Mouse (Mus musculus) cerebellum, adult 2 months (tissue): Measurements from ENCODE around the gene Abo.

ENCODE experiments used
- CTCF ChIP-seq: fragments of 200-500 bp; IDR thresholded peaks from 2 replicates; pipeline ENCODE4 v1.5.1; 2011; ENCODE audit warnings: low read depth, mild to moderate bottlenecking, control low read depth, low read length, moderate library complexity, borderline replicate concordance; ENCODE audit not compliant: insufficient read depth
- POLR2A ChIP-seq: fragments of 200-500 bp; IDR thresholded peaks from 2 replicates; pipeline ENCODE4 v1.6.1; 2011; ENCODE audit warnings: low read length, control low read depth, borderline replicate concordance; ENCODE audit not compliant: insufficient read depth

- TF ChIP-seq CTCF: no peak
- TF ChIP-seq POLR2A: no peak
These were observed 38.5 kb upstream of the Abo start for GRCm38 (mm10) chr2:26903311-26903710.
